Mouse (Mus musculus): ENCODE data around the gene Osbp.

GRCm38 (mm10) chr19:12011560-12012556 is 46.1 kb downstream of the Osbp start:
- TF ChIP-seq CTCF (IDR thresholded peaks at IDR 0.05; ENCODE audit: low read depth, low read length) (peak; percentile 69), POLR2A (IDR thresholded peaks at IDR 0.05; ENCODE audit: borderline replicate concordance, low read depth, low read length) (no peak)
